Mouse (Mus musculus): ENCODE data around the gene AU040320.

Gene AU040320

DNA sequence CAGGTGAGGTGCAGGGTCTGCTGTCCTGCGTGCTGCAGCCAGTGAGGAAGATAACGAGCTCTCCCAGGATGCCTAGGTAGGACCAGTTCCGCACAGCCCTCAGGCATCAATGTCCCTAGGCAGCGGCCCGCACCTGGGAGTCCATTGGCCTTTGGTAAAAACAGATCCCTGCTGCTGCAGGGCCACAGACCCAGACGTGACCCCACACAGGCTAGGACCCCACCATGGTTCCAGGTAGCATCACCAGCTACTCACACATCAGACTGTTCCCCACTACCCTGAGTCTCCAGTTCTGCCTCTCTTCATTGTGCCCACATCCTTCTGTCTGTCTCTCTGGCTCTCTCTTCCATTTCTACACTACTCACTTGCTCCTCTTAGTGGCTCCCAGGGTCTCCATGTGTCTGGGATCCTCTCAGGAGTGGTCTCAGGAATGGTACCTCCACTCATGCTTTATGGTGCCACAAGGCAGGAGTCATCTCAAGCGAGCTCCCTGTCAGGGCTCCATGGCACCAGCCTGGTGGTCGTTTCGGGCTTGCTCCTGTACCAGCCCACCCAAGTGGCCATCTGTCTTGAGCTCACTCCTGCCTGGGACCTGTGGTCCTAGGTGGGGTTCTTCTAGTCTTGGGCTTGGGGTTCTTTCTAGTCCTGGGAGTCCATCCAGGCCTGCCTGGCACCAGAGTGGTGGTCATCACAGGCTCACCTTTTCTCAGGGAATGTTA is 107.1 kb downstream of the AU040320 start:
- DNase-seq (ENCODE audit: low read depth) = no peak

DNA sequence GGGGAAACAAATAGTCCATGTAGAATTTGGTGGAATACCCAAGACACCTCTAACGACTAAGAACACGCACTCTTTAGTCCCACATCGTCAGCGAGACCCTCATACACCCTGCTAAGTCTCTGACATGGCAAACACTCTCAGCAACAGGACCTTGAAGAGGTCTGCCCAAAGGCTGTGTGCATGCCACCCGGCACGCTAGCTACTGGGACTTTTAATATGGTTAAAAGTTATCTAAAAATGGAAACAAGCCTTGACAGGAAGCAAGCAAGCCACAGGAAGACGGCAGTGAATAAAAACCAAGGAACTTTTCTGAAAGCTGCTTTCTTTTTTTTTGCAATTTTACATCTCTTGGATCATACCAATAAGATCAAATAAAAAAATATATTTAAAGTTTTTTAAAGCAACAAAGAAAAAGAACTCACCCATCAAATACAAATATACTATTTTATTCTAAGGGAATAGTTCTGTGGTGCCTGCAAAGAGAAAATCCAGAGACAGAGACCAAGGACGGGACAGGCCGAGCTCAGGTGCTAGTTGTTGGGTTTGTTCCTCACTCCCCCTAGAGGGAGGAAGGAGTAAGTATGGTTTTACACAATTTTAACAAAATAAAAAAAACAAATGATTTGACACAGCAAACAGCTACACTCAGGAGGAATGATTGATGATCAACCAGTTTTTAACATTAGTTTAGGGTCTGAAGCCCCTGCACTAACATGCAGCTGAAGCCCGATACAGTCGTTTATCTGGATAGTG is 108.3 kb downstream of the AU040320 start:
- DNase-seq (ENCODE audit: low read depth) = peak; percentile 78

DNA sequence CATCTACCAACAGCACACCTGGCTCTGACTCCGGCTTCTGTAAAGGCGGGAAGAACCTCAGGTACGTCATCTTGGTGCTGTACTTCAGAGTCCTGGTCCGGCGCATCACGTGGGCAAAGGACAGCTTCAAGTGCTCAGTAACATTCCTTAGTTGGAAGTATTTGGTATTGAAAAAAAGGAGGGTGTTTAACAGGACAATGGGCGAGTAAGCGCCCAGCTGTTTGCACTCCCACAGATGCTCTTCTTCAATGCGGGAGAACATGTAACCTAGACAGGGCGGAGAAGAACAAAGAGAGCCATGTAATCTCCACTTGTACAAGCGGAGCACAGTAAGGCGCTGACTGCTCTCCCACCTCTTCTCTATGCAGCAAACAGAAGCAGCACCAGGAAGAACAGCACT is 115.4 kb downstream of the AU040320 start:
- no peak for DNase-seq (ENCODE audit: low read depth)

DNA sequence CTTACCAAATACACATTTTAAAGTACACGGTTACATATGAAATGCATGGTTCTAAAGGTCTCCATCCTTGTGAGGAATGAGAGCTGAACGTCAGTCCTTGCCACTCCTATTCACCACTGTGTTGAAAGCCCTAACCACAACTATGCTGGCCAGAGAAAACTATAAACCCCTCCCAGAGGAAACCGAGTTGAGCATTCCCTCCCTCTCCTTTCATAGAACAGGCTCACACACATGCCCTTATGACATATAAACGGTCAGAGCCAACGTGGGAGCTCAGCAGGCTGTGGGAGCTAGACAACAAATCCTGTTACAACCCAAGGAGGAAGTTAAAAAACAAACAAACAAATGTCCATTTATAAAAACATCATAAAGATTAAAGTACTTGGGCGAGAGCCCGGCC is 119.4 kb downstream of the AU040320 start:
- DNase-seq (ENCODE audit: low read depth) = peak; percentile 67

DNA sequence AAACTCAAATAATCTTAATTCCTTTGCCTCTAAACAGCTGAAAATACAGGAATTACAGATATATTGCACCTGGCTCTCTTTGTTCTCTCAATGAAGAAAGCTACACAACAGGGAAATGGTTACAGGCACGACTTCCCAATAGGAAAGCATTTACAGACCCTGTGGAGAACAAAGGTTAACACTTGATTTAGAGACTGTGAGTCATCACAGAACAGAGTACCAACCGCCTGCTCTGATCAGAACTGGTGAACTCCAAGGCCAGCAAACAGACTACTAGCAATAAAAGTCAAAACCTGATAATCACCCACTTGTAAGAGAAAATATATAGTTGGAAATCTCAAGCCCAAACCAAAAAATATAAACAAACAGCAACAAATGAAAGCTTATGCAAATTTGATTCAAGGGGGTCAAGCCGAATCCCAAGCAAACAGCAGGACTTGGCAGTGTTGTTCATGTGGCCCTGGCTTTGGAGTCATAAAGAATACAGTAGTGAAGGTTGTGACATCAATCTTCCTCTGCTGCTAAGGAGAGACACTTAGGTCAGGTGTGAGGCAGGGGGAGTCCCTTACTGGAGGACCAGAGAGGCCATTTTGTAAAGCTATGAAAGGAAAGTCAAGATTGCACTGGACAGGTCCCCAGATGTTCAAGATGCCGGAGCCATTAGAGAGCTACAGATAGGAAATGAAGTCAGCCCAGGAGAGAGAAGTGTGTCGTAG is 126.4 kb downstream of the AU040320 start:
- DNase-seq (ENCODE audit: low read depth) = no peak

DNA sequence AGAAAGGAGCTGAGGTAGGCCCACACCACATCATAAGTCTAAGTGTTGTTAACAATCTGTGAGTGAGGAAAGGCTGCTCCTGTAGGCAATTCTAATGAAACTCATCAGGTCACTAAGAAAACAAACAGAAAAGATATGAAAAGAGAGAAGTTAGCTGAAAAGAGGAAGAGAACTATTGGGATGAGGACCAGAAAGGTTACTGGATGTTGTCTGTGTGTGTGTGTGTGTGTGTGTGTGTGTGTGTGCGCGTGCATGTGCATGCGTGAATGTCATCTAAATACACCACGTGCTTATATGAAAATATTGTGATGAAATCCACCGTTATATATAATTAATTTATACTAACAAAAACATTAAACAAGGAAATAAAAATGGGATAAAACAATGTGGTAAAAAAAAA is 130.3 kb downstream of the AU040320 start:
- no peak for DNase-seq (ENCODE audit: low read depth)

DNA sequence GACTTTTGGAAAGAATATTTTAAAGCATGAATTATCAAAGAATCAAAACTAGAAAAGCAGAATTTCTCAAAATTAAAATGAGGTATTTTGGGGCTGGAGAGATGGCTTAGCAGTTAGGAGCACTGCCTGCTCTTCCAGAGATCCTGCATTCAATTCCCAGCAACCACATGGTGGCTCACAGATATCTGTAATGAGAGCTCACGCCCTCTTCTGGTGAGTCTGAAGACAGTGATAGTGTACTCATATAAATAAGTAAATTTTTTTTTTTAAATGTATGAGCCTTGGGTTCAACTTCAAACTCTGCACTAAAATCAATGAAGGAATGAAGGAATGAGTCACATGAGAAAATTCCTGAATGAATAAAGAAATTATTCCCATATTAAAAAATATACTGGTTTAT is 132.6 kb downstream of the AU040320 start:
- peak; percentile 31 for DNase-seq (ENCODE audit: low read depth)

DNA sequence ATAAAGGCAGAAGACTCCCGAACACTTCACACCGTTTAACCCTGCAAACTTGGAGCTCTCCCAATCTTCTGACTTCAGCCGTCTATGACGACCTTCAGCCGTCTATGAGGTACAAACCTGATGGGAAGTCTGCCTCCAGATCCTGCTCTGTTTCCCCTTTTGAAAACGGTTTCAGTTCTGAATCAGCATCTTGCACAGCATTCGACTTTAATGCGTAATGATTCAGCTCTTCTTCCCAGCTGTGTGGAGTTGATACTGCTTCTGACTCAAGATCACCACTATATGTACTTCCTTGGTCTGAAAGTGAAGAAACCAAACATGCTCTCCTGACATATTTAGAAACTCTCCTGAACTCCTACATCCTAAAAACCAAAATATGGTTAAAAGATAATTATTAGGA is 136.5 kb downstream of the AU040320 start:
- DNase-seq (ENCODE audit: low read depth) = peak; percentile 84
